ENCODE assay signal across 13 mouse cellular contexts in genomic region chr1:153354466-153354865, GRCm38 (mm10). TPM values are rescaled to one million over a fixed set of nuclear protein-coding genes. Genes with fewer than 3 reads are reported as not detected.
DNase-seq lines count a peak whose midpoint lies in the region; ATAC-seq and TF ChIP-seq lines count a peak whose summit lies in the region.
"Had no signal": no experiment of that assay in that cellular context is flagged by ENCODE, and none has a peak within 500 bp of the region (broad histone marks: within the 10 kb centered on the region; RNA-seq: fewer than 3 reads in every experiment).

No protein-coding gene starts in this region.

- peak overlapping the region; percentile 75 for H3K27ac ChIP-seq in gastrocnemius, adult 2 months
- H3K27ac ChIP-seq in kidney, embryonic 14.5 days (ENCODE audit: low read depth, low read length) = peak overlapping the region; percentile 3; the same call in 1 of the 2 replicates
- peak overlapping the region; percentile 32 for H3K27ac ChIP-seq in heart, postnatal 0 days (ENCODE audit: low read depth)
- H3K27ac ChIP-seq: hindbrain, postnatal 0 days; liver, embryonic 15.5 days had no signal

- TF ChIP-seq CTCF in gastrocnemius, adult 2 months (IDR thresholded peaks at IDR 0.05) = no peak
- no peak for TF ChIP-seq CTCF in heart, postnatal 0 days (IDR thresholded peaks at IDR 0.05; ENCODE audit: low read depth)

- no peaks in the 10 kb centered on the region; the same call in 1 of the 2 replicates for H3K4me1 ChIP-seq in kidney, embryonic 14.5 days (ENCODE audit: control insufficient read depth, insufficient read depth, low read length)
- no peaks in the 10 kb centered on the region for H3K4me1 ChIP-seq in heart, postnatal 0 days (ENCODE audit: control insufficient read depth, insufficient read depth)
- H3K4me1 ChIP-seq: liver, embryonic 15.5 days had no signal

- 45% methylated on average over 2 of the region's 2 CpGs for WGBS in kidney, embryonic 14.5 days
- 39% methylated on average over 2 of the region's 2 CpGs for WGBS in heart, postnatal 0 days

- no peak overlapping the region for H3K9ac ChIP-seq in kidney, embryonic 14.5 days (ENCODE audit: low read depth, low read length)
- no peak overlapping the region for H3K9ac ChIP-seq in heart, postnatal 0 days (replicated peaks; ENCODE audit: low read depth, low read length)
- H3K9ac ChIP-seq: liver, embryonic 15.5 days had no signal

- ATAC-seq in kidney, embryonic 14.5 days (ENCODE audit: low FRiP score, low TSS enrichment) = no peak
- ATAC-seq in heart, postnatal 0 days (ENCODE audit: insufficient read depth, low read depth) = no peak
- ATAC-seq: CD4-positive, CD25-positive, alpha-beta regulatory T cell, adult 4 months; hindbrain, postnatal 0 days had no signal

- no peak for TF ChIP-seq EP300 in heart, postnatal 0 days (IDR thresholded peaks at IDR 0.05; ENCODE audit: low read depth)

- no peaks in the 10 kb centered on the region for H3K27me3 ChIP-seq in kidney, embryonic 14.5 days (ENCODE audit: control insufficient read depth, insufficient read depth, low read length)
- no peaks in the 10 kb centered on the region for H3K27me3 ChIP-seq in heart, postnatal 0 days (ENCODE audit: control insufficient read depth, insufficient read depth, low read length)
- H3K27me3 ChIP-seq: liver, embryonic 15.5 days had no signal

- no peaks in the 10 kb centered on the region for H3K36me3 ChIP-seq in kidney, embryonic 14.5 days (ENCODE audit: control insufficient read depth, insufficient read depth, low read length)
- no peaks in the 10 kb centered on the region for H3K36me3 ChIP-seq in heart, postnatal 0 days (replicated peaks; ENCODE audit: control insufficient read depth, insufficient read depth, low read length)
- H3K36me3 ChIP-seq: liver, embryonic 15.5 days had no signal

- DNase-seq in gastrocnemius, adult 2 months = no peak
- DNase-seq in gastrocnemius, postnatal 25 days = no peak
- no peak for DNase-seq in kidney, postnatal 14 days
- no peak for DNase-seq in heart, postnatal 0 days (ENCODE audit: low spot score)
- peak; percentile 40 for DNase-seq in lung, postnatal 14 days
- DNase-seq in T-cell, adult 2 months (ENCODE audit: low spot score) = no peak
- DNase-seq: cerebellum, adult 18-20 months; thymus, adult 18-20 months had no signal

- intact Hi-C loops in gastrocnemius, adult 2 months (cut with DNase I) = no loop called here

- H3K9me3 ChIP-seq in kidney, embryonic 14.5 days (ENCODE audit: control insufficient read depth, low read length) = no peaks in the 10 kb centered on the region
- no peaks in the 10 kb centered on the region for H3K9me3 ChIP-seq in heart, postnatal 0 days (replicated peaks; ENCODE audit: control insufficient read depth, low read length)
- H3K9me3 ChIP-seq: liver, embryonic 15.5 days had no signal

- peak overlapping the region; percentile 52 for H3K4me3 ChIP-seq in gastrocnemius, adult 2 months
- no peak overlapping the region for H3K4me3 ChIP-seq in kidney, embryonic 14.5 days (ENCODE audit: low read length)
- no peak overlapping the region for H3K4me3 ChIP-seq in heart, postnatal 0 days (ENCODE audit: low read depth, low read length)
- H3K4me3 ChIP-seq: liver, embryonic 15.5 days had no signal

- H3K4me2 ChIP-seq in kidney, embryonic 14.5 days (replicated peaks; ENCODE audit: low read depth, low read length) = no peak overlapping the region
- no peak overlapping the region for H3K4me2 ChIP-seq in heart, postnatal 0 days (ENCODE audit: low read depth, low read length)
- H3K4me2 ChIP-seq: liver, embryonic 15.5 days; midbrain, embryonic 11.5 days had no signal

RNA-seq across cellular contexts. Expression of gene Lamc1, which starts 21.9 kb away (rescaled TPM):
- 10 to 100 TPM; 67.7 to 71.6 TPM for total RNA-seq in gastrocnemius, adult 2 months (2021)
- total RNA-seq in gastrocnemius, postnatal 25 days (2021) = 100 to 1,000 TPM; 102 to 113 TPM
- polyA plus RNA-seq in kidney, embryonic 14.5 days (2014; fragmentation: Nextera tagmentation; extraction: Ambion mirVana) = 112 and 151 TPM in 2 replicates
- total RNA-seq in heart, postnatal 0 days (2014; rRNA removed; ENCODE audit: low replicate concordance) = 186 and 215 TPM in 2 replicates
- polyA plus RNA-seq in heart, postnatal 0 days (2015; fragmentation: Nextera tagmentation; extraction: Ambion mirVana) = 55.9 and 62.8 TPM in 2 replicates

Comparison
In these comparisons a context has a peak if more than half of its experiments do, and no peak if none do; other contexts are left out.
1. H3K27ac ChIP-seq: peak in every context shown above with its lines; median percentile 75 in gastrocnemius, adult 2 months; 32 in heart, postnatal 0 days; 3 in kidney, embryonic 14.5 days.